Mouse (Mus musculus): Measurements from ENCODE around the gene Acp5. TPM values are rescaled to one million over a fixed set of nuclear protein-coding genes. Genes with fewer than 3 reads are reported as not detected.
"Not testable (repeated sequence)": the region's sequence is repeated elsewhere in the genome, so short reads cannot be mapped to it uniquely, and the experiment has no call there.

Gene Acp5
- total RNA-seq (2017): 24.2 to 38.4 TPM (median 30.8 TPM) in 3 replicates

DNA sequence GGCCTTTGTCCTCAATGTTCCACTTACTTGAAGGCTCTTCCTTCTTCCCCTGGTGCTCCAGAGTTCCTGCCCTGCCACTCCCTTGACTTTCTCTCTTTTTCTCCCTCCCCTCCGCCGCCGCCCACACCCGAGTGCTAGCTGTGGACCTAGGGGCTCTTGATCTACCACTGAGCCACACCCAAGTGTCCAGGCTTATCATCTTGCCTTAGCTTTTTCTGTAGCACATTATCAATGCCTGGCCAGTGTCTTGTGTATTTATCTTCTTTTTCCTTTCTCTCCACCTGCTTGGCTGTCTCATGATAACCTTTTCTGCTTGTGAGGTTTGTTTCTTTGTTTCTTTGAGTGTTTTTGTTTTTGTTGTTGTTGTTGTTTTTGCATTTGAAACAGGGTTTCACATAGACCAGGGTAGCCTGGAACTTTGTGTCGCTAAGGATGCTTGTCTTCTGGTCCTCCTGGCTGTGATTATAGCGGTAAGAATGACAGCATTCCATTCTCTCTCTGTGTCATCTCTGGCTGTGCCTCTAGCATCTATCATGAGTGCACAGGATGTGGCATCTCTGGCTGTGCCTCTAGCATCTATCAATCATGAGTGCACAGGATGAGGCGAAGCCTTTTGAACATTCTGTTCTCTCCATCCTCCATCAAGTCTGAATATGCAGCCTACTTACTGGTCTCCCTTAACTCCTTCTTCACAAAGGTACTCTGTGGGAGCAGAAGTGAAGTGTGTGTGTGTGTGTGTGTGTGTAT, at the start of gene Acp5:
TSS of gene Acp5 (minus strand) at position 68 of the 747 bp plus-strand sequence.
- ATAC-seq (replicated peaks; ENCODE audit: insufficient number of reproducible peaks, low FRiP score, low TSS enrichment, poor library complexity, severe bottlenecking): no peak

- no peak for ATAC-seq (replicated peaks; ENCODE audit: insufficient number of reproducible peaks, low FRiP score, low TSS enrichment, poor library complexity, severe bottlenecking)
Measured at GRCm38 (mm10) chr9:22172318-22172717, 36.8 kb upstream of the Acp5 start.

DNA sequence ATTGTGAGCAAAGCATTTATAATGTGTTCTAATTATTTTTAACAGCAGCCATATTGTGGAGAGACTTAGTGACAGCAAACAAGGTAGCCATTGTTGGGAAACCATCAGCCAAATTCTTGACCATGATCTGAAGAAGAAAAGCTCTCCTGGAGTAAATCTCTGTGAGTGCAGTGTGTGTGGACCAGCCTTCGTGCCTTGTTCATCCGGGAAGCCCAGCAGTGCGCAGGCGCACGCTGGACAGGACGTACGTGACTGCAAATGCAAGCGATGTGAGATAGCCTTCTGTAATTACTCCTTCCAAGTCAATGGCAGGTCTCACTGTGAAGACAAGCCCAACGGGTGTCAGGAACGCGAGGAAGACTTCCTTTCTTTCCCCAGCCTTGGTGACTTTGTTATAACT, 33.8 kb upstream of the Acp5 start:
- ATAC-seq (replicated peaks; ENCODE audit: insufficient number of reproducible peaks, low FRiP score, low TSS enrichment, poor library complexity, severe bottlenecking): no peak

DNA sequence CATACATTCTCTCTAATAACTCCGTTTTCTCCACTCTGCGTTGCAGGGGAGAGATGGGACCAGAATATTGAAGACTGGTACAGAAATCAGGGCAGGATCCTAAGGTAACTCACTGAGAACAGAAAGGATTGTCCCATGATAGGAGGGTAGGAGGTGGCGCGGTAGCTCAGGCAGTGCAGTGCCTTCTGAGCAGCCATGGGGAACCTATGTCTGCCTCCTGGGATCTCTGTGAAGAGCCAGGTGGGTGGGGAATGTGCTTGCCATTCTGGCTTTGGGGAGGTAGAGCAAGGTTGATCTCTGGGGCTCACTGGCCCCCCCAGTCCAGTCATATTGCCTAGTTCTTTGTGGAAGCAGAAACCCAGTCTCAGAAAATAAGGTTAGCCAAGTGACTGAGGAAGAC, 32.2 kb upstream of the Acp5 start:
- no peak for ATAC-seq (replicated peaks; ENCODE audit: insufficient number of reproducible peaks, low FRiP score, low TSS enrichment, poor library complexity, severe bottlenecking)

DNA sequence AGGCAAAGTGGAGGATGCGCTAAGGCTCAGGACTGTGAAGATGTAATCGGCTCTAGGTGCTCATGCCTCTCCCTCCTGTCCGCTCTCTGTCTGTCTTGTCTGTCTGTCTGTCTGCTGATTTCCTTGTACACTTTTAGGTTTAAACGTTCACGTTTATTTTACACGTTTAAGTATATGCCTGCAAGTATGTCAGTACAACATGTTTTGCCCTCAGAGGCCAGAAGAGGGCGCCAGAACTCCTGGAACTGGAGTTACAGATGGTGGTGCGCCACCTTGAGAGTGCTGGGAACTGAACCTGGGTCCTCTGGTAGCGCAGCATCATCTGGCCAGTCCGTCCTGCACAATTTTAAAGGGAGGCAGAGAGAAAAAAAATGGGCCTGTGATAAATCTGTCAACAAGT, 31.2 kb upstream of the Acp5 start:
- ATAC-seq (replicated peaks; ENCODE audit: insufficient number of reproducible peaks, low FRiP score, low TSS enrichment, poor library complexity, severe bottlenecking): no peak

GRCm38 (mm10) chr9:22165964-22166363, 30.5 kb upstream of the Acp5 start:
- ATAC-seq (replicated peaks; ENCODE audit: insufficient number of reproducible peaks, low FRiP score, low TSS enrichment, poor library complexity, severe bottlenecking): no peak

DNA sequence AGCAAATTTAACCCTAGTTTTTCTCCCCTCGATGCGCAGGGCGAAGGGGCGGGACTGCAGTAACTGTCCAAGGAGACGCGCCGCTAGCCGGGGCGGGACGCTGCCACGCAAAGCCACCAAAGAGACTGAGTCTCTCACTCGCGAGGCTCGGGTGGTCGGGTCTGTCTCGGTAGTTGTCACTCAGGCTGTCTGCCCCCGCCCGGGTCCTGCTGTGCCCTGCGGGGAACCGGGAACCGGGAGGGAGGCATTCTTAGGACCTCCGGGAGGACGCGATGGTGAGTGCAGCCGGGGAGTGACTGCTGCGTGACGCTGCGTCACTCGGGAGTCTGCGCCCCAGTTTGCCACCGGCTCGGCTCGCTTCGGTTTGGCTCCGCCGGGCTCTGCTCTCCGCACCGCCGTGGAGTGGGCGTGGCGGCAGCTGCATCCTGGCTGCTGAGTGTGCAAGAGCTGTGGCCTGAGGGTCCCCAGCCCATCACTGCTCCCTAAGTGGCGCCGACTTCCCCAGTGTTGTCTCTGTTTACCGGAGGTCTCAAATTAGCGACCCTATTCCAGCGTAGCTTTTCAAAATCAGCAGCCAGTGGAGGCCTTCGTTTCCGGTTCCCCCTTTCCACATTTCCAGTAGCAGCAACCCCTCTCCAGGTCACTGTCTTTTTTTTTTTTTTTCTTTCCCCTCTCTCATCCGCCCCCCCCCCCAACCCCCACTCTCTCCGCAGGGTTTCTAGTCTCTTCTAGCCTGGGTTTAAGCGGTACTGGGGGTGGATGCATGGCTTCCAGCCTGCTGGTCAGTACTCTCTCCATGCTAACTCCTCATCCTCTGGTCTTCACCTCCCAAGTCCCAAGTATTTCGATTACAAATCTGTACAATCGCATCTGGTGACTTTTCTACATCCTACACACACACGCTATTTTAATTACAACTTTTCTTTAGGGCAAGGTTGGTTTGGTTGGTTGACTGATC, 29.5 kb upstream of the Acp5 start:
- peak; percentile 44; the same call in 1 of the 2 replicates for ATAC-seq (replicated peaks; ENCODE audit: insufficient number of reproducible peaks, low FRiP score, low TSS enrichment, poor library complexity, severe bottlenecking)

DNA sequence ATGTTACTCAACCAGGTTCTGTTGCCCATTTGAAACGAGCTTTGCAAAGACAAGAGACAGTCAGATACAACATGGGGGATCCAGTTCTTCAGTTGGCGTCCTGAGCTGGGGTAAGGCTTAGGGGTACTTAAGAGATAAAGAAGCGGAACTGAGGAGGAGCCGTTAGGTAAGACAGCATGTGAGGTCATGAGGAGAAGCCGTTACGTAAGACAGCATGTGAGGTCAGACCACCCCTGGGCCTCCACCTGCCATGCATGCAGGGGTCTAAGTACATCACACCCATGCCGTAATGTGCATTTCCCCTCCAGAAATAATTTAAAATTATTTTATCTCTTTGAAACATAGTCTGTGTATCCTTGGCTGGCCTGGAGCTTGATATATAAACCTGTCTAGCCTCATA, 27.4 kb upstream of the Acp5 start:
- no peak for ATAC-seq (replicated peaks; ENCODE audit: insufficient number of reproducible peaks, low FRiP score, low TSS enrichment, poor library complexity, severe bottlenecking)

- no peak for ATAC-seq (replicated peaks; ENCODE audit: insufficient number of reproducible peaks, low FRiP score, low TSS enrichment, poor library complexity, severe bottlenecking)
Measured at GRCm38 (mm10) chr9:22162305-22162704, 26.8 kb upstream of the Acp5 start.

- no peak for ATAC-seq (replicated peaks; ENCODE audit: insufficient number of reproducible peaks, low FRiP score, low TSS enrichment, poor library complexity, severe bottlenecking)
Measured at GRCm38 (mm10) chr9:22161299-22161698, 25.8 kb upstream of the Acp5 start.

- ATAC-seq (replicated peaks; ENCODE audit: insufficient number of reproducible peaks, low FRiP score, low TSS enrichment, poor library complexity, severe bottlenecking): no peak
Measured at GRCm38 (mm10) chr9:22157516-22158265, 22.2 kb upstream of the Acp5 start.

- ATAC-seq (replicated peaks; ENCODE audit: insufficient number of reproducible peaks, low FRiP score, low TSS enrichment, poor library complexity, severe bottlenecking): peak; percentile 98
Measured at GRCm38 (mm10) chr9:22156497-22157245, 21.2 kb upstream of the Acp5 start, which contains the start of gene Pigyl. Gene Pigyl, plus strand, starts transcription at chr9:22156846.

- ATAC-seq (replicated peaks; ENCODE audit: insufficient number of reproducible peaks, low FRiP score, low TSS enrichment, poor library complexity, severe bottlenecking): peak; percentile 45; the same call in 1 of the 2 replicates
Measured at GRCm38 (mm10) chr9:22155614-22156013, 20.1 kb upstream of the Acp5 start.

- ATAC-seq (replicated peaks; ENCODE audit: insufficient number of reproducible peaks, low FRiP score, low TSS enrichment, poor library complexity, severe bottlenecking): no peak
Measured at GRCm38 (mm10) chr9:22153810-22154209, 18.3 kb upstream of the Acp5 start.

DNA sequence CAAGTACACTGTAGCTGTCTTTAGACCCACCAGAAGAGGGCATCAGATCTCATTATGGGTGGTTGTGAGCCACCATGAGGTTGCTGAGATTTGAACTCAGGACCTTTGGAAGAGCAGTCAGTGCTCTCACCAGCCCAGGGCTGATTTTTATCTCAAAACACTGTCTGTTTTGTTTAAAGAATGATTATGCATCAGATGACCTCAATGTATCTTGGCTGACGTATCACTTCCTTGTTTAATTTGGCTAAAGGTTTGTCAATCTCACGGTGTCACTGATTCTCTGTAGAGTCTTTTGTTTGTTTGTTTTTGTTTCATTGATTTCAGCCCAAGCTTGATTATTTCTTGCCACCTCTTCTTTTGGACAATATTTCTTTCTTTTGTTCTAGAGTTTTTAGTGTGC, 15.4 kb upstream of the Acp5 start:
- no peak; the same call in 1 of the 2 replicates for ATAC-seq (replicated peaks; ENCODE audit: insufficient number of reproducible peaks, low FRiP score, low TSS enrichment, poor library complexity, severe bottlenecking)

GRCm38 (mm10) chr9:22150249-22150693, 14.8 kb upstream of the Acp5 start:
- not testable (repeated sequence) for ATAC-seq (replicated peaks; ENCODE audit: insufficient number of reproducible peaks, low FRiP score, low TSS enrichment, poor library complexity, severe bottlenecking)

GRCm38 (mm10) chr9:22149426-22150248, 14.1 kb upstream of the Acp5 start:
- ATAC-seq (replicated peaks; ENCODE audit: insufficient number of reproducible peaks, low FRiP score, low TSS enrichment, poor library complexity, severe bottlenecking): no peak

Data from monocyte, adult 5-6 weeks (primary cell).